Mouse (Mus musculus) activated CD4-positive, CD25-positive, alpha-beta regulatory T cell, adult 4 months (primary cell): Measurements from ENCODE around the gene Kndc1. TPM values are rescaled to one million over a fixed set of nuclear protein-coding genes. Genes with fewer than 3 reads are reported as not detected.

Source experiments
- ATAC-seq: one replicate; pipeline ENCODE4 v1.8.0; 2017
- polyA plus RNA-seq, 2 experiments: library from polyadenylated mRNA; unstranded; fragments of 100-300 nt; shearing (Covaris generic); gene quantifications; one replicate each; pipeline ENCODE4 v1.2.1; 2017

Gene Kndc1
- under 1 TPM; 0.12 to 0.22 TPM for polyA plus RNA-seq

GRCm38 (mm10) chr7:139894655-139895557 lies at the start of gene Kndc1:
Gene Kndc1, plus strand, starts transcription at chr7:139894696.
- no peak for ATAC-seq

DNA sequence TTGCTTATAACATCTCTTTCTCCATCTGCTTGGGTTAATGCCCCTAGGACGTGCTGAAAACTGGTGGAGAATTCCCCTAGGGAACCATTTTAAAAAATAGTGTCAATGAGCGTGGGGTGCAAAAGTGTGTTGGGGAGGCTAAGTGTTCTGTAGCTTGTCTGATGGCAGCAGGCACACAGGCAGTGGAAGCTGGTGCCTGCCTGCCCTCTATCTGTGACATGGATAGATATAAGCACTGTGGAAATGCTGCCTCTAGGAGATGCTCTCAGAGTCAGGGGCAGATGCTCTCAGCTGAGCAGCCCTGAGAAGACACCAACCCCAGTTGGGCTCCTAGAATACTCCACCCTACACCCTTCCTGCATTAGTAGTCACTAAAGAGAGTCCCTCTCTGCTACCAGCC lies 49.4 kb upstream of the Kndc1 start:
- ATAC-seq: no peak

GRCm38 (mm10) chr7:139850152-139850551 lies 44.3 kb upstream of the Kndc1 start:
- no peak for ATAC-seq

DNA sequence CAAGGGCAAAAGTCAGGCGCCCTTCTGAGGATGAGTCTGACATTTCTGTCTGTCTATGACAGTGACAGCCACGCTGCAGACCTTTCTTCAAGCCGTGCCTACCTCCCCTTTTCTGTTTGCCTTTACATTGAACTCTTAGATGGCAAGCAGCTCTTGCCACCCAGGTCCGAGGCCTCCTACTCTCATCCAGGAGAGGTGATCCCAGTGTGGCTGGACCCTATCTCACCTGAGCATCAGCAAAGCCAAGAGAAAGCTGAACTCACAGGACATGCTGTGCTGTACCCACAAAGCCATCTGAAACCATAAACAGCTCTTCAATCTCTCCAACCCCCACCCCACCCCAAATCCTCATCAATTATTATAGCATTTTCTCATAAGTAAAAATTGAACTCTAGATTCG lies 43.8 kb upstream of the Kndc1 start:
- ATAC-seq: no peak

DNA sequence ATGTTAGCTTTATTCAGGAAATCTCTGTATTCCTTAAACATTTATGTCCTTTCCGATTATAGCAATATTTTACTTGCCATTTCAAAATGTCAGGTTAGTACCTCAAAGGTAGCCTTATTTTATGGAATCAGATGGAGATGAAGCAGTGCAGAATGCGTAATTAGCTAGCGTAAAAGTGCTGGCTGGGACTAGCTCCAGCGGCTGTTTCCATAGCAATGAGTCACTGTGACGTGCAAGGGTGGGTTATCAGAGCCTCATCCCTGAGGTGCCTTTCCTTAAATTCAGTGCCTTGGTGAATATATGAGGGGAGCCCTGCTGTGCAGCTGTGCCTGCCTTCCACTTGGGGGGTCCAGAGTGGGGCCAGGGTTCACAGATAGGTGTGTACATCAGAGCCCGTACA lies 43.4 kb upstream of the Kndc1 start:
- no peak for ATAC-seq

- ATAC-seq: no peak
These were observed 39.2 kb upstream of the Kndc1 start for GRCm38 (mm10) chr7:139855261-139855660.

DNA sequence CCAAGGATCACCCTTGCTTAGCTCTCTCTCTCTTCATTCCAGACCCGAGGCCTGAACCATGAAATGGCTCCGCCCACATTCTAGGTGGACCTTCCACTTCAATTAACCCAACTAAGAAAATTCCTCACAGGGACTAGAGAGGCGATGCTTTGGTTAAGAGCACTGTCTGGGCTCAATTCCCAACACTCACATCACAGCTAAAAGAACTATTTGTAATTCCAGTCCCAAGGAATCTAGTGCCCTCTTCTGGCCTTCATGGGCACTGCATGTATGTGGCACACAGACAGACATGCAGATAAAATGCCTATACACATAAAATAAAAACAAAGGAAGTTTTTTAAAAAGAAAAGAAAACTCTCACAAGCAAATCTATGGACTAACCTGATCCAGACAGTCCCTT lies 33.1 kb upstream of the Kndc1 start:
- no peak for ATAC-seq

GRCm38 (mm10) chr7:139863076-139863475 lies 31.4 kb upstream of the Kndc1 start:
- ATAC-seq: no peak

DNA sequence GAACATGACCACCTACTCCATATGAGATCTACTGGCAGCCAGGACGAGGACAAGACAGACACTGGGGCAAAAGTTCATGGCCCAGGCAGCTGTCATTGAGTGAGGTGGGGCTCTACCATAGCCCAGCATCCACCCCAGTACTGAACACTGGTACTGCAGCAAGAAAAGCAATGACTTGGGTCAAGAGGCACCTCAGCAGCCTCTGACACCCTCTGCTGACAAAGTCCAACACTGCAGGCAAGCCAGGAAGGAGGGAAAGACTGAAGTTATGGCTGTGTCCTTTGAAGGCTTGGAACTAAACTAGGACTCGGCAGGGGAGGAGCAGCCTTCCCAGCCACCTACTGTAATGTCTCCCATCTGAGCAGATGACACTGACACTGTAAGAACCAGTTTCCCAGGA lies 30.2 kb upstream of the Kndc1 start:
- ATAC-seq: no peak

GRCm38 (mm10) chr7:139864871-139865270 lies 29.6 kb upstream of the Kndc1 start:
- ATAC-seq: no peak

GRCm38 (mm10) chr7:139871014-139871413 lies 23.5 kb upstream of the Kndc1 start:
- no peak for ATAC-seq

DNA sequence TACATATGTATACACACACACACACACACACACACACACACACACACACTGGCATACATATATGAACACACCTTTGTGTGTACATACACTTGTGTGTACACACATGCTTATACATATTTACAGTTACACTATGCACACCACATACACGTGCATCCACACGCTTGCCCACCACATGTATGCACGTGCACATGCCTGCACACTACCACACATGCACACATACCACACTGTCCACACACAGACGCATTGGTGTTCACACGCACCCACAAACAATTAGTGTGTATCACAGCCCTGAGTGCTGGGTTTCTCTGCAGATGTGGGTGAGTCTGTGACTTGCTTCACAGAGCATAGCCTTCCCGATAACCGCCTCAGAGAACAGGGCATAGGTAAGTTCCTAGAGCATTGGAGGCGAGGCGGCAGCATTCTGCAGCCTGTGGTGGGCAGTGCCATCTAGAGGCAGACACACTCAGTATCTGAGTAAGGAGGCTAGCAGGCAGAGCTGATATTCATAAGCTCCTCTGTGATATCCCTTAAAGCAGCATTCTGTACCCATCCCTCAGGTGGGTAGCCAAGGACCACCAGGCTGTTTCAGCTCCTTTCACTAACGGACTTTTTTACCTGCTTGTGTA lies 17.2 kb upstream of the Kndc1 start:
- no peak for ATAC-seq

GRCm38 (mm10) chr7:139878122-139878521 lies 16.4 kb upstream of the Kndc1 start:
- no peak for ATAC-seq

DNA sequence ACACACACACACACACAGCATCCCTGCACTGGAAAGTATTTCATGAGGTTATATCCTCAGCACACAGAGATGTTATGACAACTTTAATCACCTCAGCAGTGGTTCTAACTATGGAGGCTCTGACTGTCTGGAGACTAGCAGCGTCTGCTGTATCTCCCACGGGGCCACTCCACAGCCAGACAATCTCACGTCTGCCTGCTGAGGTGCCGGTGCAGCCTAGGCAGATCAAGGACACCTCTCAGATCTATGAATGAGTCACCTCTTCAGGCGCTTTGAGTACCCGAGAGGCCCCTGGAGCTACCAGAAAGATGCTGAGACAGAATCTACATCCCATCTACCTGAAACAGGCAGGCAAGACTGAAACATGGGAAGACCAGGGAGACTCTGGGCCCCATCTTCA lies 15.9 kb upstream of the Kndc1 start:
- no peak for ATAC-seq

DNA sequence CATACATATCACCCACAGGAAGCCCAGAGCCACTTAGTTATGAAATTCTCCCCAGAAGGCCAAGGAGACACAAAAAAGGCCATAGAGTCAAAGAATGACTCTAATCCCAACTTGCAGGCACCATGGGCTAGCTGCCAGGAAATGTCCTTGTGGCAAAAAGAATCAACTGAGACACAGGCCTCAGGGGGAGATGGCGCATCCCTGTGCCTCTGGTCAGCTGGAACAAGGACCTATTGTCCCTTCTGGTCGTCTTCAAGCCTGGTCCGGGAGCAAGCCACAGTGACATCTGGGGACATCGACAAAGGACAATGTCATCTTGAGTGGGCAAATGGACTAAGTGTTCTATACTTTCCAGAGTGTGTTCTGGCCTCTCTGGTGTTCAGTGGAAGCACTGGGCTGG lies 11.0 kb upstream of the Kndc1 start:
- no peak for ATAC-seq

- ATAC-seq: no peak
These were observed 2.7 kb upstream of the Kndc1 start for GRCm38 (mm10) chr7:139891779-139892178.

DNA sequence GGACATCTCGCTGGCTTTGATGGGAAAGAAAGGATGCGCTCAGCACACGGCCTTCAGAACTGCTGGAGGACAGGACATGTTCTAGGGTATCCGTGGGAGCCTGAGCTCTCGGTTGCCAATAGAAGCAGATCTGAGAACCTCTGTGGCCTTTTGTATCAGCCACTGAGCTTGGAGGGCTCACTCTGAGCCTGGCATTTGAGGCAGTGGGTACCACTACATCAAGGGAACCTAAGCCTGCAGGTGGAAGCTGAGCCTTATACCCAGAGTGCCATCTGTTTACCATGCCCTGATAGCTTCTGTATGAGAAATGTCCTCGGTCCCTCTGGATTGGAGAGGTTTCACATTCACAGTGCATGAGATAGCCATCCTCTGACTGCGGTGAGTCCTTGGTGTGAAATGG lies 1.8 kb downstream of the Kndc1 start:
- no peak for ATAC-seq

DNA sequence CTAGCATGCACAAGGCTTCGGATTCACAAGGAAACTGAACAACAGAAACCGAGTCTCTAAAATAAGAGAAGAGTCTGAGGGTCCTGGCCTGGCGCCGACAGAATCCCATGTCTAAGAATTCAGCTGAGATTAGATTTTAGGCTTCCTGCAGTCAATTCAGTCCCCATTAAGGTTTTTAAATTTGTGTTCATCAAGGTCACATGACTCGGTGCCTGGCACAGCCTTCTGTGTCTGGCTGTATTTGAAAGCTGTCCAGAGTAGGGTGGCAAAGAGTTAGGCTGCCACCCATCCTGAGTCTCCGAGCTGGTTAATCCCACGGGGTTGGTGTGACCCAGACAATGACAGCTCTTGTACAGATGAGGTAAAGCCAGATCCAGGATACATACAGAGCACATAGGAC lies 2.3 kb downstream of the Kndc1 start:
- no peak for ATAC-seq

DNA sequence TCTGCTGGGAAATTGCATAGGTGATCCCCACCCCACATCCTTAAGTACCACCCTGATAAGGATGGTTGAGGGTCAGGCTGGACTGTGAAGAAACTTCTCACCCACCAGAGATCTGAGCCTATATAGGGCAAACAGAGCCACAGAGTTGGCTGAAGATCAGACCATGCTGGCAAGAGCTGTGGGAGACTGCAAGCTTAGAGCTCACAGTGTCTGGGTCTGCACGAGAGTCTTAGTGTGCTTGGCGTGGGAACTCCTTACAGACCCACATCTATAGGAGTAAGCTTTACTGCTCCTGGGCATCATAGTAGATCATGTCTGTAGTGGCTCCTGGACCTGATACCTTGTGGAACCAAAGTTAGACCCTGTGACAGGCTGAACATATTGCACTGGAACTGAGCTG lies 4.1 kb downstream of the Kndc1 start:
- no peak for ATAC-seq

DNA sequence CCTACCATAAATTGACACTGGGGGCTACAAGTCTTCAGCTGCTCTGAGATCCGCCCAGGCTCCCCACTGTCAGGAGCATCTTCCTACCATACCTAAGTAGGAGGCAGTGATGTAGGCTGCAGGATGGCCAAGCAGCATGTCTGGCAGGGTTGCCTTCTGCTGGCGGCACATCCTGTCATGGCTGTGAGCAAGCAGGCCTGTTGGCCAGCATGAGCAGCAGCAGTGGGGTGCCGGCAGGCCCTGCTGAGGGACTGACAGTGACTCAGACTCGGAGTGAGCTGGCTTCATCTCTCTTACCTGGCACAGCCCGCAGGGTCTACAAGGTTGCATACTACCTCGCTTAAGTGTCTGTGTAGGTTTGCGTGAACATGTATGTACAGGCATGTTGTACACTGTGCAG lies 5.0 kb downstream of the Kndc1 start:
- ATAC-seq: no peak

GRCm38 (mm10) chr7:139900456-139900855 lies 6.0 kb downstream of the Kndc1 start:
- no peak for ATAC-seq

DNA sequence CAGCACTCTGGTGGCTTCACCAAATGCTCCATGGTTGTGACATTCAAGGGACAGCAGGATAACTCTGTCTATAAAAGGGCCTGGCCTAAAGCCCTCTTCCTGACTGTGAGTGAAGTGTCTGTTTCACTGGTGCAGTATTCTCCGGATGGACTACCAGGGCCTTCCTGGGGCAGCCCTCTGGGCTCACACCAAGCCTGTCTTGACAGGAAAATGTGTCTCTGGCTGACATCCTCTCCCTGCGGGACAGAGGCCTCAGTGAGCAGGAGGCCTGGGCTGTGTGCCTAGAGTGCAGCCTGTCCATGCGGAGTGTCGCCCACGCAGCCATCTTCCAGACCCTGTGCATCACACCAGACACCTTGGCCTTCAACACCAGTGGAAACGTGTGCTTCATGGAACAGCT lies 6.4 kb downstream of the Kndc1 start:
- no peak for ATAC-seq

DNA sequence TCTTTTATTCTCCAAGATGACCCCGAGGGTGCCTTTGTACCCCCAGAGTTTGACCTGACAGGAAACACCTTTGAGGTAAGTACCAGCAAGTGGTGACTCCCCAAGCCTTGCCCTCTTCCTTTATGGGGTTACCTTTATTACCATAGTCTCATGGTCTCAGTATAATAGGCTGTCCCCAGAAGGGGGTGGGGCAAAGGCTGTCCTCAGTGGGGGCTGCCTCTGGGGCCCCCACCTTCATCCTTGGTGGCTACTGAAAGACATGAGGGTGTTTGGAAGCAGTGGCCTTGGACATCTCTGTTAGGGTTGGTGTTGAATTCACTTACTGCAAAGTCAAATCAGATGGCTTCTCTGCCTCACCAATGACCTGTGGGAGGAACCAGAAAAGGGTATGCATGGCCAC lies 7.5 kb downstream of the Kndc1 start:
- no peak for ATAC-seq

GRCm38 (mm10) chr7:139905261-139905660 lies 10.8 kb downstream of the Kndc1 start:
- peak; percentile 56 for ATAC-seq
